Mouse (Mus musculus) frontal cortex, adult 2 months (tissue): ENCODE results near the gene Erlec1. TPM values are rescaled to one million over a fixed set of nuclear protein-coding genes. Genes with fewer than 3 reads are reported as not detected.

ENCODE experiments used
- polyA plus RNA-seq: library from polyadenylated mRNA; depleted of rRNA; stranded (reverse); fragments of >200 nt; gene quantifications from 2 replicates; pipeline ENCODE4 v1.2.3, GENCODE M21; 2012; rRNA removed

The Erlec1 gene
- polyA plus RNA-seq, 1 experiment, result 41.2 TPM

Other genes with a start within 250 kb of the Erlec1 start
- gene Psme4, start 182.6 kb downstream of the Erlec1 start, polyA plus RNA-seq, result 36.0 and 38.2 TPM in 2 replicates
- 10.8 and 11.2 TPM in 2 replicates for gene Gpr75, start 69.0 kb downstream of the Erlec1 start, polyA plus RNA-seq
- gene Asb3, start 68.9 kb downstream of the Erlec1 start, polyA plus RNA-seq, result 9.1 and 10.5 TPM in 2 replicates
- 11.6 and 12.0 TPM in 2 replicates for gene Chac2, start 32.0 kb upstream of the Erlec1 start, polyA plus RNA-seq
- gene Gm17332, start 228.1 kb upstream of the Erlec1 start, polyA plus RNA-seq, result not detected in 2 replicates